Mouse (Mus musculus): ENCODE measurements at regions not wholly inside any gene's neighbourhood (a gene's known extent, or its start where the extent isn't known, plus 50 kb on each side); places are given as distances from the start of the nearest gene placed in this dataset.
A peak's percentile ranks its signal among the peaks of the same experiment; 100 is the strongest.

- ATAC-seq (replicated peaks; ENCODE audit: insufficient number of reproducible peaks, low FRiP score, low TSS enrichment, poor library complexity, severe bottlenecking), result no peak
These were observed 86.3 kb downstream of the Hhipl2 start for GRCm38 (mm10) chr1:183504103-183504841.

- peak; percentile 36 for ATAC-seq (replicated peaks; ENCODE audit: insufficient number of reproducible peaks, low FRiP score, low TSS enrichment, poor library complexity, severe bottlenecking)
These were observed 89.9 kb downstream of the Hhipl2 start for GRCm38 (mm10) chr1:183507893-183508292.

GRCm38 (mm10) chr1:183510759-183511158 is 92.7 kb downstream of the Hhipl2 start:
- peak; percentile 88 for ATAC-seq (replicated peaks; ENCODE audit: insufficient number of reproducible peaks, low FRiP score, low TSS enrichment, poor library complexity, severe bottlenecking)

GRCm38 (mm10) chr1:183513876-183514275 is 95.9 kb downstream of the Hhipl2 start:
- no peak for ATAC-seq (replicated peaks; ENCODE audit: insufficient number of reproducible peaks, low FRiP score, low TSS enrichment, poor library complexity, severe bottlenecking)

- no peak for ATAC-seq (replicated peaks; ENCODE audit: insufficient number of reproducible peaks, low FRiP score, low TSS enrichment, poor library complexity, severe bottlenecking)
These were observed 96.4 kb downstream of the Hhipl2 start for GRCm38 (mm10) chr1:183514281-183514983.

GRCm38 (mm10) chr1:183514984-183515287 is 96.9 kb downstream of the Hhipl2 start:
- ATAC-seq (replicated peaks; ENCODE audit: insufficient number of reproducible peaks, low FRiP score, low TSS enrichment, poor library complexity, severe bottlenecking), result no peak

GRCm38 (mm10) chr1:183516167-183516566 is 98.2 kb downstream of the Hhipl2 start:
- no peak for ATAC-seq (replicated peaks; ENCODE audit: insufficient number of reproducible peaks, low FRiP score, low TSS enrichment, poor library complexity, severe bottlenecking)

GRCm38 (mm10) chr1:183517236-183517635 is 99.2 kb downstream of the Hhipl2 start:
- ATAC-seq (replicated peaks; ENCODE audit: insufficient number of reproducible peaks, low FRiP score, low TSS enrichment, poor library complexity, severe bottlenecking), result no peak

GRCm38 (mm10) chr1:183521569-183521968 is 103.6 kb downstream of the Hhipl2 start:
- ATAC-seq (replicated peaks; ENCODE audit: insufficient number of reproducible peaks, low FRiP score, low TSS enrichment, poor library complexity, severe bottlenecking), result no peak

- no peak for ATAC-seq (replicated peaks; ENCODE audit: insufficient number of reproducible peaks, low FRiP score, low TSS enrichment, poor library complexity, severe bottlenecking)
These were observed 115.4 kb downstream of the Hhipl2 start for GRCm38 (mm10) chr1:183533386-183533785.

- ATAC-seq (replicated peaks; ENCODE audit: insufficient number of reproducible peaks, low FRiP score, low TSS enrichment, poor library complexity, severe bottlenecking), result no peak
These were observed 130.9 kb downstream of the Hhipl2 start for GRCm38 (mm10) chr1:183548752-183549387.

- no peak for ATAC-seq (replicated peaks; ENCODE audit: insufficient number of reproducible peaks, low FRiP score, low TSS enrichment, poor library complexity, severe bottlenecking)
These were observed 134.6 kb downstream of the Hhipl2 start for GRCm38 (mm10) chr1:183552617-183553016.

- peak; percentile 68 for ATAC-seq (replicated peaks; ENCODE audit: insufficient number of reproducible peaks, low FRiP score, low TSS enrichment, poor library complexity, severe bottlenecking)
These were observed 135.2 kb downstream of the Hhipl2 start for GRCm38 (mm10) chr1:183553219-183553618.

- no peak for ATAC-seq (replicated peaks; ENCODE audit: insufficient number of reproducible peaks, low FRiP score, low TSS enrichment, poor library complexity, severe bottlenecking)
These were observed 144.8 kb downstream of the Hhipl2 start for GRCm38 (mm10) chr1:183562853-183563252.

GRCm38 (mm10) chr1:183573621-183574585 is 155.9 kb downstream of the Hhipl2 start:
- no peak for ATAC-seq (replicated peaks; ENCODE audit: insufficient number of reproducible peaks, low FRiP score, low TSS enrichment, poor library complexity, severe bottlenecking)

GRCm38 (mm10) chr1:183584861-183585260 is 166.8 kb downstream of the Hhipl2 start:
- no peak for ATAC-seq (replicated peaks; ENCODE audit: insufficient number of reproducible peaks, low FRiP score, low TSS enrichment, poor library complexity, severe bottlenecking)

GRCm38 (mm10) chr1:183586406-183586805 is 168.4 kb downstream of the Hhipl2 start:
- no peak for ATAC-seq (replicated peaks; ENCODE audit: insufficient number of reproducible peaks, low FRiP score, low TSS enrichment, poor library complexity, severe bottlenecking)

GRCm38 (mm10) chr1:183595306-183595705 is 177.3 kb downstream of the Hhipl2 start:
- ATAC-seq (replicated peaks; ENCODE audit: insufficient number of reproducible peaks, low FRiP score, low TSS enrichment, poor library complexity, severe bottlenecking), result no peak

GRCm38 (mm10) chr1:183600466-183600865 is 182.5 kb downstream of the Hhipl2 start:
- ATAC-seq (replicated peaks; ENCODE audit: insufficient number of reproducible peaks, low FRiP score, low TSS enrichment, poor library complexity, severe bottlenecking), result no peak
